Mouse (Mus musculus) liver, postnatal 0 days (tissue): ENCODE results near the gene Cntn3. TPM values are rescaled to one million over a fixed set of nuclear protein-coding genes. Genes with fewer than 3 reads are reported as not detected.

Source experiments
- ATAC-seq: fragments of 200-750 bp; cut with Nextera tagmentation; 2 replicates; pipeline ENCODE4 v1.8.0; 2017; ENCODE audit warnings: mild to moderate bottlenecking, moderate library complexity
- DNase-seq: peaks from one replicate; pipeline ENCODE4 v3.0.0-alpha.2; 2016
- H3K27ac ChIP-seq: fragments of 300-500 bp; sonication (generic); 2 replicates; pipeline ENCODE4 v1.5.1; 2014; ENCODE audit warnings: antibody characterized with exemption, moderate library complexity, mild to moderate bottlenecking, low read depth
- H3K27me3 ChIP-seq: fragments of 300-500 bp; sonication (generic); 2 replicates; pipeline ENCODE4 v1.6.1; 2014; ENCODE audit warnings: low read length, control low read depth, mixed read lengths; ENCODE audit not compliant: insufficient read depth
- H3K36me3 ChIP-seq: fragments of 300-500 bp; sonication (generic); replicated peaks from 2 replicates; pipeline ENCODE4 v1.6.1; 2014; ENCODE audit warnings: mild to moderate bottlenecking, control low read depth, low read length, moderate library complexity, mixed read lengths; ENCODE audit not compliant: insufficient read depth
- H3K4me1 ChIP-seq: fragments of 300-500 bp; sonication (generic); 2 replicates; pipeline ENCODE4 v1.6.1; 2014; ENCODE audit warnings: antibody characterized with exemption, mild to moderate bottlenecking, control low read depth; ENCODE audit not compliant: insufficient read depth
- H3K4me2 ChIP-seq: fragments of 300-500 bp; sonication (generic); 2 replicates; pipeline ENCODE4 v1.6.1; 2014; ENCODE audit warnings: low read depth, mild to moderate bottlenecking, low read length, moderate library complexity, mixed read lengths
- H3K4me3 ChIP-seq: fragments of 300-500 bp; sonication (generic); 2 replicates; pipeline ENCODE4 v1.5.1; 2014; ENCODE audit warnings: low read depth, low read length
- H3K9ac ChIP-seq: fragments of 300-500 bp; sonication (generic); replicated peaks from 2 replicates; pipeline ENCODE4 v1.6.1; 2014; ENCODE audit warnings: mild to moderate bottlenecking, moderate library complexity
- H3K9me3 ChIP-seq: fragments of 300-500 bp; sonication (generic); 2 replicates; pipeline ENCODE4 v1.6.1; 2016; ENCODE audit warnings: mild to moderate bottlenecking, control low read depth, low read length, mixed read lengths
- CTCF ChIP-seq: sonication (generic); IDR thresholded peaks from 2 replicates; pipeline ENCODE4 v1.5.1; 2016; ENCODE audit warnings: antibody characterized with exemption, low read depth
- EP300 ChIP-seq: IDR thresholded peaks from 2 replicates; pipeline ENCODE4 v1.6.1; 2016; ENCODE audit warnings: antibody characterized with exemption, low read depth, mild to moderate bottlenecking
- WGBS: fragments of 180-500 bp; shearing (Covaris S2); extraction: QIAGEN DNeasy Blood & Tissue Kit; methylation state at CpG from one replicate; pipeline ENCODE4 v1.1.7; 2014; ENCODE audit not compliant: insufficient replicate concordance; 5-methylcytosine and 5-hydroxymethylcytosine counted together
- polyA plus RNA-seq: library from polyadenylated mRNA; unstranded; fragments of >200 nt; fragmentation: Nextera tagmentation; extraction: Ambion mirVana; gene quantifications from 2 replicates; pipeline ENCODE4 v1.2.1, GENCODE M21; 2015

Cntn3 gene
- polyA plus RNA-seq, 1 experiment from 2014 or later: 0.34 TPM

- no peak for ATAC-seq
- no peak overlapping the region for H3K9ac ChIP-seq
- H3K27ac ChIP-seq: no peak overlapping the region
- DNase-seq: no peak
- H3K9me3 ChIP-seq: no peaks in the 10 kb centered on the region
- H3K4me3 ChIP-seq: no peak overlapping the region
- TF ChIP-seq EP300 (peak; percentile 38; the same call in 1 of the 2 replicates), CTCF (no peak)
- no peaks in the 10 kb centered on the region for H3K36me3 ChIP-seq
- H3K27me3 ChIP-seq: peaks cover 11% of the 10 kb centered on the region; the same call in 1 of the 2 replicates
- 45% methylated on average over 1 of the region's 1 CpGs for WGBS
- H3K4me2 ChIP-seq: no peak overlapping the region
- H3K4me1 ChIP-seq: no peaks in the 10 kb centered on the region
Measured at GRCm38 (mm10) chr6:102567496-102567895, 5.4 kb downstream of the Cntn3 start.

- Histone ChIP-seq H3K9me3 (no peaks in the 10 kb centered on the region), H3K36me3 (no peaks in the 10 kb centered on the region), H3K9ac (no peak overlapping the region), H3K27me3 (peaks cover 11% of the 10 kb centered on the region; the same call in 1 of the 2 replicates), H3K4me1 (no peaks in the 10 kb centered on the region), H3K4me2 (no peak overlapping the region), H3K27ac (no peak overlapping the region), H3K4me3 (no peak overlapping the region)
- peak; percentile 51; the same call in 1 of the 2 replicates for TF ChIP-seq EP300
- no peak for TF ChIP-seq CTCF
- ATAC-seq (no peak), DNase-seq (no peak)
- 74% methylated on average over 1 of the region's 1 CpGs for WGBS
Measured at GRCm38 (mm10) chr6:102565228-102565627, 7.7 kb downstream of the Cntn3 start.

DNA sequence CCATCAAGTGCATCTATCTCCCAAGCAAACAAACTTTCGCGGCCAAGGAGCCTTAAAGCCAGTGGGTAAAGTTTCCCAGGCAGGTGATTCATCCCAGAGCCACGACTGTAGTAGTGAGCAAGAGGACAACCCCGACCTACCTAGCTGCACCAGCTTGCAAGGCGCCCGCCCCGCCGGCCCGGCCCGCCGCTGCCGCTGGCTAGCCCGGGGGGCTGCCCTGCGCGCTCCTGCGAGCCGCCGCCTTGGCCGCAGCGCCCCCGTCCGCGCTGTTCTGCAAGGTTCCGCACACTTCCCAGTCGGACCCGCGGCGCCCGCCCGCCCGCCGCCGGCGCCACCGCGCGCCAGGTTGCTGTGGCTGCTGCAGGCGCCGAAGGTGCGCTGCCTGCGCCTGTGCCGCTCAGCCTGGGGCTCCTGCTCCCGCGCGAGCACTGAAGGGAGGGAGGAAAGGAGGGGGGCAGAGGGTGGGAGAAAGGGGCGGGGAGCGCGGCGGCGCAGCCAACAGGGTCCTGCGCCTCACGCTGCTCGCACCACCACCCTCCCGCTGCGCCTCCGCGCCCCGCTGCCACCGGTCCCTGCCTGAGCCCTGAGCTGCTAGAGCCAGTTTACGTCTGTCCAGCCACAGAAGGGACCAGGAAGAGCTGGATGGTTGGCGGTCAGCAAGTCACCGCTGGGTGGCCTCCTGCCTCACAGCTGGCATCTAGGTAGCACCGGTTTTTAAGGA is 8.7 kb downstream of the Cntn3 start:
- no peaks in the 10 kb centered on the region for H3K4me1 ChIP-seq
- no peaks in the 10 kb centered on the region for H3K9me3 ChIP-seq
- TF ChIP-seq EP300: no peak
- TF ChIP-seq CTCF: peak; percentile 45
- ATAC-seq (peak; percentile 90), DNase-seq (peak; percentile 69)
- no peaks in the 10 kb centered on the region for H3K36me3 ChIP-seq
- peak overlapping the region; percentile 78 for H3K4me2 ChIP-seq
- peak overlapping the region; percentile 59 for H3K9ac ChIP-seq
- H3K27ac ChIP-seq: peak overlapping the region; percentile 62; the same call in 1 of the 2 replicates
- peaks cover 11% of the 10 kb centered on the region; the same call in 1 of the 2 replicates for H3K27me3 ChIP-seq
- peak overlapping the region; percentile 58 for H3K4me3 ChIP-seq
- under 1% methylated on average over 38 of the region's 63 CpGs for WGBS

DNA sequence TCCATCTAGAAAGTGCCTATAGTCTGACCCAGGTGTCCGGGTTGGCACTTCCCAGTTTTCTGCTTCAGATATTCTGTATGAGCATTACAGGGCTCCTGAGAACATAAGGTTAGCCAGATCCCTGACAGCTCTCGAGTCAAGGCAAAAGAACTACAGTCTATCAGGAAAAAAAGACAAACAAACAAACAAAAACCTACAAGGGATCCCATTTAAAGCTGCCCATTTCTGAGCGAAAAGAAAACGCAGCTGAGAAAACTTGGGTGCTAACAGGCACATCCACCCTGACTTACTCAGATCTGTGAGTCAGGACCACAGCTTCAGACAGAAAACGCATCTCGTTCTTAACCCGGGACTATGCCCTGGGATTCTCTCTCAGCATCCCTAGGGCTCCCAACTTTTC is 9.5 kb downstream of the Cntn3 start:
- H3K4me2 ChIP-seq: peak overlapping the region; percentile 78
- WGBS: 17% methylated on average over 7 of the region's 7 CpGs

DNA sequence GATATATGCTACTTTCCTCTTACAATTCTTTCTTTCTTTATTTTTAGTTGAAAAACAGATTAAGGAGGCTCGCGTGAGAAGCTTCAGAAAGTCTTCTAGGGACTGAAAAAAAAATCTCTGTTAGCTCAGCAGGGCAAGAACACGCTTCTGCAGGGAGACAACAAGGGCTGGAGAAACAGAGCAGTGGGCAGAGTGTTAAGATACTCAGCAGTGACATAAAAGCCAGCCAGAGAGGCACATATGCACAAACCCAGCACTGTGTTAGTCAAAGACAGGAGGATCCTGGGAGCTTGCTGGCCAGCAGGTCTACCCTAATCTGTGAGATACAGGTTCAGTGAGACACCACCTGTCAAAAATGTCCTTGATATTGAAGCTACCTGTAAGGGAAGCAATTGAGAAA is 15.4 kb downstream of the Cntn3 start:
- ATAC-seq (no peak), DNase-seq (no peak)
- TF ChIP-seq CTCF (no peak), EP300 (no peak)
- Histone ChIP-seq H3K4me1 (0 out of 2 replicates have a peak, but pooled peaks cover 2% of the 10 kb centered on the region), H3K4me3 (no peak overlapping the region), H3K9ac (no peak overlapping the region), H3K27me3 (no peaks in the 10 kb centered on the region), H3K27ac (no peak overlapping the region), H3K9me3 (no peaks in the 10 kb centered on the region), H3K36me3 (no peaks in the 10 kb centered on the region), H3K4me2 (no peak overlapping the region)
- WGBS: 68% methylated on average over 3 of the region's 3 CpGs

More for the DNA sequence above, 9.5 kb downstream of the Cntn3 start:
- peaks cover 11% of the 10 kb centered on the region; the same call in 1 of the 2 replicates for H3K27me3 ChIP-seq
- peak overlapping the region; percentile 59 for H3K9ac ChIP-seq
- DNase-seq (no peak), ATAC-seq (no peak)
- H3K9me3 ChIP-seq: no peaks in the 10 kb centered on the region
- H3K36me3 ChIP-seq: no peaks in the 10 kb centered on the region
- H3K27ac ChIP-seq: no peak overlapping the region
- peak overlapping the region; percentile 58 for H3K4me3 ChIP-seq
- H3K4me1 ChIP-seq: no peaks in the 10 kb centered on the region
- no peak for TF ChIP-seq EP300
- TF ChIP-seq CTCF: no peak

- Histone ChIP-seq H3K4me2 (peak overlapping the region; percentile 39), H3K27ac (peak overlapping the region; percentile 1; the same call in 1 of the 2 replicates), H3K9ac (no peak overlapping the region), H3K4me3 (no peak overlapping the region), H3K9me3 (no peaks in the 10 kb centered on the region), H3K36me3 (no peaks in the 10 kb centered on the region), H3K27me3 (no peaks in the 10 kb centered on the region), H3K4me1 (0 out of 2 replicates have a peak, but pooled peaks cover 2% of the 10 kb centered on the region)
- TF ChIP-seq CTCF: no peak
- TF ChIP-seq EP300: peak; percentile 94
- DNase-seq (peak; percentile 21), ATAC-seq (peak; percentile 98)
- WGBS: 25% methylated on average over 3 of the region's 3 CpGs
Measured at GRCm38 (mm10) chr6:102556497-102556896, 16.4 kb downstream of the Cntn3 start.
